Mouse (Mus musculus): ENCODE measurements at regions not wholly inside any gene's neighbourhood (a gene's known extent, or its start where the extent isn't known, plus 50 kb on each side); places are given as distances from the start of the nearest gene placed in this dataset.

DNA sequence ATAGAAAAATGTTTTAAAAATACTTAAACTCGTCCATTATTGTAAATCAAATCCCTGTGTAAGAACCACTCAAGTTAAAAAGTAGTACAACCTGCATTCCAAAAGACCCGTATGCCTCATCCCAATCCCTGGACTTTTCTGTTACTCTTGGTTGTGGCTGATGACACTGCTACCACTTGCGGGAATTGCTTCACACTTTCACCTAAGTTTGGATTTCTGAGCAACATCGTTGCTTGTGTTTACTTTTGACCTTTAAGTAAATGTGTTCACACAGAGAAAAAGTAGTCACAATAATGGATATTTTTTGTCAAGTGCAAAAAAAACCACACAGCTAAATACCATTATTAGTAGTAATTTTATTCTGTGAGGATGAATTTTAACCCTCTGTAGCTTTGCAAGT lies 139.2 kb upstream of the Lpp start:
- no peak for TF ChIP-seq GATA1 (IDR thresholded peaks at IDR 0.05; ENCODE audit: borderline replicate concordance, low read length)
- TF ChIP-seq FLI1 (IDR thresholded peaks at IDR 0.05; ENCODE audit: low read length): no peak
